15 mouse cellular contexts compared by ENCODE assay signal in the genomic region with DNA sequence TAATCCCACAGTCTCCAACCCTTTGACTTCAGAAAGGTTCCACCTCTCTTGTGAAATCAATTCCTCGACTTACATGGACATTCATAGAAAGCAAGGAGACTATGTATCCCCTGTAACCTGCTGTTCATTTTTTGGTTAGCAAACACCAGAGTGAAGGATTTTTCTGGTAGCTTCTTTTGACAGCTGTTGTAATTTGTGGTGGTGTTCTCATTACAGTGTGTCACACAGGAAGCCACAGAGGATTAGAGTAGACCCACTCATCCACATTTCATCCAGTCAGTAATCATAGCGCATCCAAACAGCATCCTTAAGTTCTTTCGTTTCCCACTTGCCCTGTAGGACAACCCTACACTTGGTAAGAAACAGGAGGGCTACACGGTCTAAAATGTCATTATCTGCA.
"Had no signal": no experiment of that assay in that cellular context is flagged by ENCODE, and none has a peak within 500 bp of the region (broad histone marks: within the 10 kb centered on the region; RNA-seq: fewer than 3 reads in every experiment).

No protein-coding gene starts in this region.

- H3K9ac ChIP-seq: neural tube, embryonic 13.5 days; neural tube, embryonic 15.5 days; stomach, embryonic 15.5 days had no signal

- H3K36me3 ChIP-seq: neural tube, embryonic 13.5 days; neural tube, embryonic 15.5 days; stomach, embryonic 15.5 days had no signal

- DNase-seq: retina, postnatal 1 day; right cerebral cortex, adult 18-20 months; right cerebral cortex, postnatal 14 days; right cerebral cortex, postnatal 25 days; right cerebral cortex, postnatal 4 days; spleen, adult 18-20 months; thymus, adult 2 months; thymus, postnatal 14 days; thymus, postnatal 25 days; thymus, postnatal 36 days; thymus, postnatal 4 days had no signal

- H3K4me2 ChIP-seq: neural tube, embryonic 13.5 days; neural tube, embryonic 15.5 days; stomach, embryonic 15.5 days had no signal

- H3K4me1 ChIP-seq: neural tube, embryonic 13.5 days; neural tube, embryonic 15.5 days; stomach, embryonic 15.5 days had no signal

- H3K4me3 ChIP-seq: neural tube, embryonic 13.5 days; neural tube, embryonic 15.5 days; stomach, embryonic 15.5 days had no signal

- H3K27ac ChIP-seq: neural tube, embryonic 13.5 days; neural tube, embryonic 15.5 days; stomach, embryonic 15.5 days; stomach, postnatal 0 days had no signal

- H3K27me3 ChIP-seq: neural tube, embryonic 13.5 days; neural tube, embryonic 15.5 days; stomach, embryonic 15.5 days had no signal

- H3K9me3 ChIP-seq: neural tube, embryonic 13.5 days; neural tube, embryonic 15.5 days; stomach, embryonic 15.5 days had no signal
